Mouse (Mus musculus) gonadal fat pad, adult 2 months (tissue): ENCODE measurements at regions not wholly inside any gene's neighbourhood (a gene's known extent, or its start where the extent isn't known, plus 50 kb on each side); places are given as distances from the start of the nearest gene placed in this dataset.

Experiments
- DNase-seq: peaks from one replicate; pipeline ENCODE4 v3.0.0-alpha.2; 2012; ENCODE audit warnings: low read depth

DNA sequence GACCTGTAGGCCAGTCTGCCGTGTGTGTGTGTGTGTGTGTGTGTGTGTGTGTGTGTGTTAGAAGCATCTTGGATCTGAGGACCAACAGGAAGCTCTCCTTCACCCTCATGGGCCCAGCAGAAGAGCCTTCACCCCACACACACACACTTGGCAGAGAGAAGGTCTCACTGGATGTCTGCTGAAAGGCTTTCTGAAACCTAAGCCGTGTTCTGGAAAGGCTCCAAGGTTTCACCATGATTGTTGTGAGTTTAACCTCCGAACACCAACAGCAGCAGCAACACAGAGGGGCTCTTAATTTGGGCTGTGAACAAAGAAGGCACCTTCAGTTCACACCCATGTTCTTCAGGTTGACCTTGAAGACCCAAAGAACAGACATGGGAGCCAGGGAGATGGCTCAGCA, 124.9 kb upstream of the Dynlrb2 start:
- no peak for DNase-seq

DNA sequence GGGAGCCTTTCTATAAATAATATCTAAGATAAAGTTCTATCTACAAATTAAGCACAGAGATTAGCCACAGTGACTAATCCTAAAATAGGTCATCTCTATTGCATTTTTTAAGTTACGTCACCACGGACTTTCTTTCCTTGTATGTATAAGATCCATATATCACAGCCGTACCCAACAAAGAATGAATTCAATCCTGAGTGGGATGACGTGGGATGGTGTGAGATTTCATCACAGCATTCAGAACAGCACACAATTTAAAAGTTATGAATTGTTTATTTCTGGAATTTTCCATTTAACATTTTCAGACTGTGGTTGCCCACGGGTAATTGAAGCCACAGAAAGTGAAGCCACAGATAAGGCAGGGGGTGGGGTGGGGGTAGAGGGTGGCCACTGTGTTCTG, 129.0 kb upstream of the Dynlrb2 start:
- no peak for DNase-seq

DNA sequence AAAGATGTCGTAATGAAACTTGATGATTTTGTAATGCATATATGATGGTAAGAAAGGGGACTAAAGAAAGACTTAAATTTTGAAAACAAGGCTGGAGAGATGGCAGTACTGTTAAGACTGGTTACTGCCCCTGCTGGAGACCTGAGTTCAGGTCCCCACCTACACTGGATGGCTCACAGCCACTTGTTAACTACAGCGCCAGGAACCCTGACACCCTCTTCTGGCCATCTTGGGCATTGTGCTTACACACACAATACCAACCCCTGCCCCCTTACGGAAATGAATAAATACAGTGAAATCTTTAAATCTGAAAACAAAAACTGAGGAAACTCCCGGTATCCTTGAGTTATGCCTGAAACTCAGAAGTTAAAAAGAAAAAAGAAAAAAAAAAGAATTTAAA, 131.7 kb upstream of the Dynlrb2 start:
- DNase-seq = no peak

DNA sequence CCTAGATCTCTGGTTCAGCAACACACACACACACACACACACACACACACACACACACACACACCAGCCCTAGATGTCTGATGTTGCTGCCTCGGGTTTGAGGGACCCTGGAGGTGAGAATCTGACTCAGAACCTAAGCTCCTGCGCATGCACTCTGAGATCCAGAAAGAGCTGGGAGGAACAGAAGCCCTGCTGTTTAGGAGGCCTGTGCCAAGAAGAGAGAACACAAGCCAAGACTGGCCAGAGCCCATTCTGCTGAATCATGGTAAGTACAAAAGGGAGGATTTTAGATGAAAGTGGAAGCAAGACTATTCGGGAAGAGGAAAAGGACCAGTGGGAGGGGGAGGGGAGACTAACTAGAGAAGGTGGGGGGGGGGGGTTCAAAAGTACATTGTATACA, 132.2 kb upstream of the Dynlrb2 start:
- no peak for DNase-seq

DNA sequence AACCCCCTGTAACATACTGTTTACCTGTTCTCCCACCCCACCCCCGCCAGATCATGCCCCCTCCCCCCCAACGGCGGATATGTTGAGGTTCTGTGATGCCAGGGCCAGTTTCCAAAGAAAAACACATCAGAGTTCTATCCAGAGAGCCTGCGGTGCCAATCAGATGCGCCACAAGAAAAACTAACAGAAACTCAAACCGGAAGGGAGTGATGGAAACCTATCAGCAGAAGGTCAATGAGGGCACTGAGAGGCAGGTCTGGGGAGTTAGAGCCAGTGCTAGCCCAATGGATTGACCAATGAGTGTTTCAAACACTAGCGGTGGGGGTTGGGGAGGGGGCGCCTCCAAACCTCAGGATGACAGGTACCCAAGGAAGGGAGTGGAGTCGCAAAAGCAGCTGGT, 132.7 kb upstream of the Dynlrb2 start:
- no peak for DNase-seq

DNA sequence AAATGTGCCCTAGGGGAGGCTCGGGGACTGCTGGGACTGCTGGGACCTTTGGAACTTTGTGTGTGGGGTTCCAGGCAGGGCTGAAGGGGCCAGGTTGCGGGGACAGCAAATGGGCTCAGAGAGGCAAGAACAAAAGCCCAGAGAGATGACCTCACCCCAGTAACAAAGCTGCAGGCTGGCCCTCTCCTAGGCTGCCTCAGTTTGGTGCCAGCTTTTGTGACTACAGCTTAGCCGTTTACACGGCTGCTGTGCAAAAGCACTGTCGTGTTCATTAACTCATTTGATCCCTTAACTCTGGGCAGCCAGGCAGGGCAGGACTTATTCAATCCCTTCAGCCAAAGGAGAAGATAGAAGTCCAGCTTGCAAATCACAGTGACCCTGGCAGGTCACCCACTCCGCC, 137.3 kb upstream of the Dynlrb2 start:
- no peak for DNase-seq

DNA sequence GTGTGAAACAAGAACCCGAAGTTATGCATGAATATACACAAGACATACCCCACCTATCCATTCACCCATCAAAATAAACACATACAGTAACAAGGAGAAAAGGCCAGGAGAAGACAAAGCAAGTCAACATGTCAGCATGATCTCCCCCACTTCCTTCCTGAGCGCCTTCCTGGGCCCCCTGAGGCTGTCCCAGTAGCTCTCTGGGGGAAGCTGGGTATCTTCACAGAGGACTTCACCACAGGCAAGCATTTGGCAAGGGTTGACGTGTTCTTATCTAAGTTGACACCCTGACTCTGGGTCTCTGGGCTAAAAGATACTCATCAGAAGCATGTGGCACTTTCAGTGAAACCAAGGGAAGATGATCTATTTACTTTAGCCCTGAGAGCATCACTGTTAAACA, 138.1 kb upstream of the Dynlrb2 start:
- DNase-seq = no peak

DNA sequence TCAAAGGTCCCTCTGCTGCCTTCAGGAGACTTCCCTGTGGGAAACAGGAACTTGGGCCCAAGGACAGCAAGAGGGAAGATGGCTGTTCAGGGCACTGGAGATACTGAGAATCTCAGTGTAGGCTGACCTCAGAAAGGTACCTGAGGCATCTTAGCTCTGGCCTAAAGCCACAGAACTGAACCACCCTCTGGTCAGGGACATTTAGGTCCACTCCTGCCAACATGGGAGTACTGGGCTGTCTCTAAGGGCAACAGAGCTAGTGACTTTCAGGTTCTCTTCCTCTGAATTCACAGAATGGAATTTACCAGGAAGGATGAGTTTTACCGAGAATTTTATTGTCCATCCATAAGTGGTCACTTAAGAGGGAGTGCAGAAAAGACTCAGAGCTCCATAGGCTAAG, 140.0 kb upstream of the Dynlrb2 start:
- no peak for DNase-seq

DNA sequence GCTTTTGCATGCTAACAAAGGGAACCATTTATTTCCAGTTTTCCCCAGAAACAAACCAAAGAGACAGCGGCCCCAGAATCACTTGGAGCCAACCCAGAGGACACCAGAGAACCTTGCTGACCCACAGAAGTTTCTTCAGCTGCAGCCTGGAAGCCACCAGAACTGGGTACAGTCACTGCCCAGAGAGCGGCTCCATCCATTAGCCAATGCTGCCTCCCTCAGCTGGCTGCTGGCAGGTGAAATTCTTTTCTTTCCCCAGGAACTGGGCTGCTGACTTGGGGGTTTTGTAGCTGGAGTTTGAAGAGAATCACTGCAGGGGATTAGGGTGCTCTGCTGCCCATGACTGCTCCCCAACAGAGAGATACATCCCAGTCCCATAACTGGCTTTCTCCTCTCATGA, 140.6 kb upstream of the Dynlrb2 start:
- DNase-seq = no peak

DNA sequence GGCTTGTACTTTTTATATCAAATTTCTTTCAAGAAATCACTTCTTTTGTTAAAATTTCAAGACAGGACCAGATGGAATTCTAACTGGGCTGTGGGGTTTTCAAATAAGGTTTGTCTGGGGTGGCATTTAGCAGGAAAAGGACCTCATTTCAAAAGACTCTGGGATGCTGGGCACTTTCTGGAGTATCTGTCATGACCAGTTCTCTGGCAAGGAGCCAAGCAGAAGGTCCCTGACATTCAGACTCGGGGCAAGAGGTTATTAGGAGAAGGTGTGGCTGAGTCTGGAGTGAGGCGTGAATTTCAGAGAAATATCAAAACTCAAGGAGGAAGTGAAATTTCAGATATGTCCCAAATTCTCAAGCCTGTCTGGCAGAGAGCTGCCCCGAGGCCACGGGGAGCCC, 142.4 kb upstream of the Dynlrb2 start:
- no peak for DNase-seq

DNA sequence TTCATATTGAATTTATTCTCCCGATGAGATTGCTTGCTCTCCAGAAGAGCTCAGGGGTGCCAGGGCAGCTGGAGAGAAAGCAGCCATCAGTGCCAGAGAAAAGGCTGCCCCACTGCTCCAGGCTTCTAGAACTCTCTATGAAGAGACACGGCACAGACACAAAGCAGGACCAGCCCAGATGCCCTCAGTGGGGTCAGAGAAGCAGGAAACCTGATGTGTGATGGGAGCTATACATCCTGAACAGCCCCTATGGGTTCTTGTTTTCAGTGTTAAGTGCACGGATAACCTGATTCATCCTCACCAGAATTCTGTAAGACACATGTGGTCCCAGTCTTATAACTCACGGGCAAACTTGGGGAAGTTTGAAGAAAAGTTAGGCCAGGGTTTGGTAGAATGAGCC, 145.0 kb upstream of the Dynlrb2 start:
- no peak for DNase-seq

DNA sequence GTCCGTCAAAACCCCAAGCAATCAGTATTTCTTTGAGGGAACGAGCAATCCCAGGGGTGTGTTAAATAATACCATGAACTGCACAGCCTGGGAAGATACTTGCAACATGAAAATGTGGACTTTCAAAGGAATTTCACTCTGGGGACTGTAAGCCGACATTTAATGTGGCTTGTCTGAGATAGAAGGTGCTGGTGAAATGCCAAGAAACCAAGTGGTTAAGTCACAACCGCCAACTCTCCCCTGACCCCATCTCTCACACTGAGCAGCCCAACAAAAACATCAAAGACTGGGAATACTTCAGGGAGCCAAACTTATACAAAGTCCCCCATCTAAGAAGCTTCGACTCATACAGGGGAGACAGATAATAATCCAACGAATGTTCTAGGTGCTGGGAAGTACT, 150.0 kb upstream of the Dynlrb2 start:
- DNase-seq = no peak

DNA sequence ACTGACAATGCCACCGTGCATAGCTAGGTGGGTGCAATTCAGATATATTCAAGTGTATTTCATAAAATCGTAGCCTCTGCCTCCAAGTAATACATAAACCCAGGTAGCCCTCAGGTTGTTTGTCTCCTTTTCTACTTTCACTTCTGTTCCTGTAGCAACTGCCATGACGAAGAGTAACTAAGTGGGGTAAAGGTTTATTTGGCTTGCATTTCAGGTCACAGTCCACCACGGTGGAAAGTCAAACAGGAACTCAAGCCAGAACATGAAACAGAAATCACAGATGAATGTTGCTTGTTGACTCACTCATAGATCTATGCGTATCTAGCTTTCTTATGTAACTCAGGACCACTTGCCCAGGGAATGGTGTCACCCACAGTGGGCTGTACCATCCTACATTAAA, 150.9 kb upstream of the Dynlrb2 start:
- DNase-seq = no peak

DNA sequence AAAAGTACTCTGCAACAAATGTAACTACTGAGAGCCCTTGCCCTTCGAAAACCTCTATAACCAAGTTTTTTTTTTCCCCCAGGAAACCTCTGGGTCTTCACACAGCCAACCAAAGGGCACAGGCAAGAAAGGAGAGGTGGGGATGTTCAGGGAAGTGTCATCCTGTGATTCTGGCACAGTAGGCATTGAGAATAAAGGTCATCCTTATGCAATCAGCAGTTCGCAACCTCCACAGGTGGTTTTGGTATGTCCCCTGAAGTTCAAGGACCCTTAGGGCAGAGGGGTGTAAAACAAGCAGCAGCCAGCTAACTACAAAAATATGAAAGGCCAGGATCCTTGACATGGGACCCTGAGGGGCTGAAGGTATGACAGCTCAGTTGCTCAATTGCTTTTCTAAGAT, 152.1 kb upstream of the Dynlrb2 start:
- DNase-seq = no peak

DNA sequence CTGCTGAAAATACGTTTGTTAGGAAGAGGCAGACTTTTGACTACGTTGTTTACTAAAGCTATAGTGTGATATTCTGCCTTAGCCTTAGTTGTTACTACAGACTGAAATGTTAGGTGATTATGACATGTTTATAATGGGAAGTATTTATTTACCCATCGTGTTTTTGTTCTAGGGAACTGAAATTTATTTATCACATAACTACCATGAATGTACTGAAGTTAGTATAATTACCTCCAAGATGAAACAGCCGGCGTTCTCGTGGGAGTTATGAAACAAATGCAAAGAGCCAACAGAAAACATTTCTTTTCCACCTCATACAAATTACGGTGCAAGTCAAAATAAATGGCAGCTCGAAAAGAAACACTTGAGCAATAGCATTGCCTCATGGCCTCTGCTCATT, 155.8 kb upstream of the Dynlrb2 start:
- DNase-seq = no peak

DNA sequence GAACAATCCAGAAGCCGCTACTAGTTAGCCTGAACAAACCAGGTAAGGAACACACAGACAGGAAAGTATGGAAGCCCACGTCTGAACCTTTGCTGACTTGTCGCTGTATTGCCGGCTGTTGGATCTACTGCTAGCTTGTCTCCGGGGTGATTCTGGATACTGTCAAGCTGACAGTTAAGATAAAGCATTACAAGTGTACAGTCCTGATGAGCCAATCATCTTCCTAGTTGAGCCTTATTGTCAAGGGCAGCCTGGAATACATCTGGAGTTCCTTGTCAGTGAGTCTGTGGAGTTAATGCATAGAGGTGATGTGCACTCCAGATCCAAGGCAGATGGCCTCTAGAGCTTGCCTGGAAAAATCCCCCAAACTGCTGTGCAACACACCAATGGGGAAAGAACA, 157.8 kb upstream of the Dynlrb2 start:
- no peak for DNase-seq

DNA sequence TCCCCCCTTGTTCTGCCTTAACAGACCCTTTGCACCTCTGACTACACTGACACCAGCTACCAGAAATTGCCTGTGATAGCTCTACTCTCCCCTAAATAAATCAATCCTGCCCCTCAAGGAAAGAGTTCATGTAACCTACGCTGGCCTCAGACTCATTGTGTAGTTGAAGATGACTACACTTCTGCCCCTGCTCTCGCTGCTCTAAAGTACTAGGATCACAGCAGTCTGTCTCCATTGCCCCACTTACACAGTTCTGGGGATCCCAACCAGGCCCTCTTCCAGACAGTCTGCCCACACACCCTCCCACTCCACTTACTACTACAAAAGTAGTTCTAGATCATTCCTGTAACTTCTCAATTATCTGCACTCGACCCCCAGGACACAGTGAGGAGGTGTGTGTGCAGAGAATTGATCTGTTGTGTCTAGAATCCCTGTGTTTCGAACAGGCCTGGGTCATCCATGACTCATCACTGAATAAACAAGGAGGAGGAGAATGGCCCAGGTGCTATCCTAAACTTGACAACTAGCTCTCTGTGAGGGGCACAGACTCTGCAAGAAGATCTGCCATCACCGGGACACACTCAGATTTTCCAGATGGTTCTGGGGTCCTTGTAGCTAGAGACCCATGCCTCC, 160.1 kb upstream of the Dynlrb2 start:
- DNase-seq = no peak

DNA sequence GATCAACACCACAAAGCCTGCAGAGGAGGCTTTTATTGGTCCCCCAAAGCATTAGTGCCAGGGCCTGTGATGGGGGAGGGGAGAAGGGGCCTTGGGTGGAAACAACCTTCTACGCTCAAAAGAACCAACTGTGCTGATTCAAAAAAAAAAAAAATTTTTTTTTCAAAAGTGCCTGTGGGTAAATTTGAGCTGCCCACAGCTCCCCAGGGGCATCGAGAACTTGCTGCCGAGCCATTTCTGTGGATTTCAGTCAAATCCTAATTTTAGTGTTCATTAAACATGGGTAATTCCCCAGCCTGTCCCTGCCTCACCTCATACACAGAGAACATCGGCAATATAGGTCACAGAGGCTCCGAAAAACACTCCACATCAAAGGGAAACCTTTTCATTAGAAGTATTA, 161.2 kb upstream of the Dynlrb2 start:
- no peak for DNase-seq

DNA sequence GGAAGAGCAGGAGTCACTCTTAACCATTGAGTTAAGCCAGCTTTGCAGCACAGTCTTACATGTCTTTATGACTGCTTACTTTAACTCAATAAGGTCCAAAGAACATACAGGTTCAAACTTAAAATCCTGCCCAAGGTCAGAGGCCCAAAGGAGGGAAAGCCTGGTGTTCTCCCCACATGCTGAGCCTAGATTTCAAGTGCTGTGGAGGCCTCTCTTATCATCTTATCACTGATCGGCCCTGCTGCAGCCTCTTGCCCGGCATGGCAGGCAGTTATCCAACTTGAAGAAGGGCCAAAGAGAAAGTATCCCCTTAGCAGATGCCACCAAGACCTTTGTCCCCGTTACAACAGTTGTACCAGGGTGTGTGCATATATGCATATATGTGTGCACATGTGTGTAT, 170.0 kb upstream of the Dynlrb2 start:
- DNase-seq = no peak

DNA sequence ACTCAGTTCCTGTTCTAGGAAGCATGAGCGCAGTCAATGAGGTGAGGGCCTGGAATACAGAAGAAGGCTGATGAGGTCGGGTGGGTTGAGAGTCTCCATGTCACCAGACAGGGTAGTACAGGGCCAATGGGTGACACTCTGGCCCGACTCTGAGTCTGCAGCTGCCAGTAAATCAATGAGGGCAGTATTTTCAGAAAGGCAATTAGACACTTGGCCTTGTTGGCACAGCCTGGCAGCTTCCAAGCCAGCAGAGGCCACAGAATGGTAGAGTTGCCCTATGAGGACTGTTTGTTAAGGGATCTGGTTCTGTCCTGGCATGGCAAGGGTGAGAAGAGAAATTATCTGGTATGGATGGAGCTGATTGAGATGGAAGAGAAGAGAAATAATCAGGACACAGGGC, 170.7 kb upstream of the Dynlrb2 start:
- no peak for DNase-seq

DNA sequence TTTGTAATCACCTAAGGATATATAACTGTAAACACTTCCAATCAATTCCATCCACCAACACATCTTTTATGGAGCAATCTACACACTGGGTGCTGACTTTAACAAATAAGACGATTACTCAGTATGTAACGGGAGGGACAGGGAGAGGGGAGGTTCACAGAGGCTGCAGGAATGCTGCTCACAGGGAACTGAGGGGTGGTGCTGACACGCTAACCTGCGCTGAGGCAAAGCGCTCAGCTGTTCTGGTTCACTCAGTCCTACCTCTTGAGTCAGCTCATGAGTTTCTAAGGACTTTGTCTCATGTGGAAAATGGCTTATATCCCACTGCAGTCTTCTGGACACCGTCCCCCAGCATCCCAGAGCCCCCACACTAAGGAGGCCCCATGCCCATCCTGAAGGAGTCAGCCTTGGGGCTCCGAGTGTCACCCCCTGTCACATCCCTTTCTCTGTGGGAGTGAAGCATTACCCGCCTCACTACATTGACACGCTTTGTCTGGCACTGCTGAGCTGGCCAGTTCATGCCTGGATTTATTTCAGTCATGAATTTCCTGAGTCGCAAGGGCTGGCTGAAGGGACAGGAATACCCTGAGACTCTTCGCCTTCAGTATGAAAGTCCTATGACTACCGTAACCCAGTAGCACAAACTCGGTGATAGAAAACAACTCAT, 184.6 kb upstream of the Dynlrb2 start:
- DNase-seq = no peak

DNA sequence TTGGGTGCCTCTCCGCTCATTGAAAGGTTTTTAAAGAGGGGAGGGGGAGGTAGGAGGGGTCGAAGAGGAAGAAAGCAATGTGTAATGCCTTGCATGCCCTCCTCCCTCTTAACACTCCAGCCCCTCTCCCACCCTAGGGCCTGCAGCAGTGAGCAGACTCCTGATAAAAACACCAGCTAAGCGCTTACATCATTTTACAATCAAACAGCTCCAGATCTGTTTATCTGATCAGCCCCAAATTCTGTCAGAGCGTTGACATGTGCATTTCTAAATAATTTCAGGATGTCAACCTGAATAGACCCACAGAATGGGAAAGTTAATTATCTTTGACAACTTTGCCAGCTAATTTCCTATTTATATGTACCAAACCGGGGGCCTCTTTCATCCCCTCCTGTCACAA, 189.4 kb upstream of the Dynlrb2 start:
- no peak for DNase-seq

DNA sequence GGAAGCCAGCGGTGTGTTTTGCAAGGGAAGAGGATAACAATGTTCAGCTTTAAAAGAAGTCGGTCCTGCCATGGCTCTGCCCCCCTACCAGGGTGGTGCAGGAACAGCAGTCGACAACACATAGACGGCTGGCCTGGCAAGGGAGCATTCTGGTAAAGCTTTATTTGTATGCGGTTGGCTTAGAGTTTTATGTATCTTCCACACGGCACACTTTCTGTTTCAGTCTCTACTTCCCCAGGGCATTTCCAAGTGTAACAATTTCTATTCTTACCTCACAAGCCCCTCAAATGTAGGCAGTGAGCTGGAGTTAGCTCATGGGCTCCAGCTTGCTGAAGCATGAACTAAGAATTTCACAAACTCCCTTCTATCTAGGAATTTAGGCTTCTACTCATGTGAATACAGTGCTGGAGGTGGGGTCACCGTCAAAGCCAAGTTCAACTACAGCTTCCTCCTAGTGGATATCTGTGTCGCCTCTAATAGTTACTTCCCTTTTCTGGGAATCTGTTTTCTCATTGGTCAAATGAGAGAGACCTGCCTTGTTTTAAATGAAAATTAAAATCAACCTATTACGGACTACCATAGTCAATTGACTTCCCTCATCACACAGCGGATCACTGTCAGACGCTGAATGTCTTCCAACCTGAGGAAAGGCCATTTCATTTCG, 190.2 kb upstream of the Dynlrb2 start:
- DNase-seq = no peak

DNA sequence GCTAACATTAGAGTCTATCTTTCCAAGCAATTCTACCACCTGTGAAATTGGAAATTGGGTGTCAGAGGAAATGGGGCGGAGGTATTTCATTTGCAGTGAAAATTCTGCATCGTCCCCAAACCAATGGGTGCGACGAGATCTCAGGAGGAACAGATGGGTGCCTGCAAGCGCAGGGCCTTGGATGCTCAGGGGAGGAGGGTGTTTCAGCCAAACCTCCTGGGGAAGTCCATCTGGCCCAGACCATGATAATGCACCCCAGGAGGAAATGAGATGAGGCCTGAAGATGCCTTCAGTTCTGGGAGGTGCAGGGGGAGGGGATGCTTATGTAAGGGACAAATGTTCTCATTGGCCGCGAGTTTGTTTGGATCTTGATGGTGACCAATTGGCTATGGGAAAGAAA, 205.9 kb upstream of the Dynlrb2 start:
- no peak for DNase-seq
